Mouse (Mus musculus) midbrain, postnatal 0 days (tissue): ENCODE measurements around the gene Tmod1. TPM values are rescaled to one million over a fixed set of nuclear protein-coding genes. Genes with fewer than 3 reads are reported as not detected.

Experiments
- ATAC-seq: fragments of 200-750 bp; cut with Nextera tagmentation; 2 replicates; pipeline ENCODE4 v1.8.0; 2017; ENCODE audit warnings: moderate number of reproducible peaks, mild to moderate bottlenecking, moderate TSS enrichment, moderate library complexity; ENCODE audit not compliant: low FRiP score
- DNase-seq: peaks from one replicate; pipeline ENCODE4 v3.0.0-alpha.2; 2015; ENCODE audit warnings: low spot score
- H3K27ac ChIP-seq: fragments of 300-500 bp; sonication (generic); 2 replicates; pipeline ENCODE4 v1.5.1; 2014; ENCODE audit warnings: low read depth, mild to moderate bottlenecking, low read length, mixed read lengths
- H3K27me3 ChIP-seq: fragments of 300-500 bp; sonication (generic); 2 replicates; pipeline ENCODE4 v1.6.1; 2014; ENCODE audit warnings: low read length, control low read depth, mixed read lengths; ENCODE audit not compliant: insufficient read depth
- H3K36me3 ChIP-seq: fragments of 300-500 bp; sonication (generic); 2 replicates; pipeline ENCODE4 v1.6.1; 2014; ENCODE audit warnings: low read length, control low read depth, mixed read lengths; ENCODE audit not compliant: insufficient read depth
- H3K4me1 ChIP-seq: fragments of 300-500 bp; sonication (generic); 2 replicates; pipeline ENCODE4 v1.6.1; 2014; ENCODE audit warnings: mild to moderate bottlenecking, control low read depth, antibody characterized with exemption, low read length, mixed read lengths; ENCODE audit not compliant: insufficient read depth
- H3K4me2 ChIP-seq: fragments of 300-500 bp; sonication (generic); 2 replicates; pipeline ENCODE4 v1.6.1; 2014; ENCODE audit warnings: low read depth, mild to moderate bottlenecking, low read length, mixed read lengths; ENCODE audit not compliant: poor library complexity, severe bottlenecking
- H3K4me3 ChIP-seq: fragments of 300-500 bp; sonication (generic); 2 replicates; pipeline ENCODE4 v1.5.1; 2014; ENCODE audit warnings: low read depth, mild to moderate bottlenecking, low read length, moderate library complexity
- H3K9ac ChIP-seq: fragments of 300-500 bp; sonication (generic); replicated peaks from 2 replicates; pipeline ENCODE4 v1.6.1; 2014; ENCODE audit warnings: mild to moderate bottlenecking, low read length, moderate library complexity, mixed read lengths; ENCODE audit not compliant: poor library complexity, severe bottlenecking
- H3K9me3 ChIP-seq: fragments of 300-500 bp; sonication (generic); 2 replicates; pipeline ENCODE4 v1.6.1; 2016; ENCODE audit warnings: low read length, control low read depth
- CTCF ChIP-seq: IDR thresholded peaks from 2 replicates; pipeline ENCODE4 v1.5.1; 2016; ENCODE audit warnings: antibody characterized with exemption, mild to moderate bottlenecking
- WGBS: fragments of 180-500 bp; shearing (Covaris S2); extraction: QIAGEN DNeasy Blood & Tissue Kit; methylation state at CpG from one replicate; pipeline ENCODE4 v1.1.7; 2014; 5-methylcytosine and 5-hydroxymethylcytosine counted together
- polyA plus RNA-seq: library from polyadenylated mRNA; unstranded; fragments of >200 nt; fragmentation: Nextera tagmentation; extraction: Ambion mirVana; gene quantifications from 2 replicates; pipeline ENCODE4 v1.2.1, GENCODE M21; 2015
- total RNA-seq: library from RNA; depleted of rRNA; stranded (reverse); fragments of >200 nt; gene quantifications from 2 replicates; pipeline ENCODE4 v1.2.3, GENCODE M21; 2014

Gene Tmod1
- total and polyA plus RNA-seq, 2 experiments from 2014 or later, result 0.55 to 0.75 TPM

DNA sequence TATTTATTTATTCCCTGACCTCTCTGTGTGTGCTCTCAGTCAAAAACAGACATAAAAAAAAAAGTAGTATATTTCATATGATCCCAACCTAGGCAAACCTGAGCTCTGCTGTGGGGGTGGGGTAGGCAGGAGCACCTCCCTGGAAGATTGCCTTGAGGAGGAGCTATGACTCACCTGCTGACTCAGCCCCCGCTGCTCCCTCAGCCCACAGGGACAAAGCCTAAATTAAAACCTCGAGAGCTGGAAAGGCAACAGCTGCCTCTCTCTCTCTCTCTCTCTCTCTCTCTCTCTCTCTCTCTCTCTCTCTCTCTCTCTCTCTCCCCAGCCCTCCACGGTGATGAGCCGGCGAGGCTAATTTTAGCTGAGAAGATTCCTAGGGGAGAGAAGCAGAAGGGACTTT, 49.1 kb downstream of the Tmod1 start:
- Histone ChIP-seq H3K4me3 (no peak overlapping the region), H3K4me2 (no peak overlapping the region), H3K36me3 (no peaks in the 10 kb centered on the region), H3K4me1 (no peaks in the 10 kb centered on the region), H3K27me3 (no peaks in the 10 kb centered on the region), H3K9me3 (no peaks in the 10 kb centered on the region), H3K27ac (no peak overlapping the region), H3K9ac (no peak overlapping the region)
- ATAC-seq, result no peak
- no peak for DNase-seq
- no peak for TF ChIP-seq CTCF
- 35% methylated on average over 3 of the region's 5 CpGs for WGBS

DNA sequence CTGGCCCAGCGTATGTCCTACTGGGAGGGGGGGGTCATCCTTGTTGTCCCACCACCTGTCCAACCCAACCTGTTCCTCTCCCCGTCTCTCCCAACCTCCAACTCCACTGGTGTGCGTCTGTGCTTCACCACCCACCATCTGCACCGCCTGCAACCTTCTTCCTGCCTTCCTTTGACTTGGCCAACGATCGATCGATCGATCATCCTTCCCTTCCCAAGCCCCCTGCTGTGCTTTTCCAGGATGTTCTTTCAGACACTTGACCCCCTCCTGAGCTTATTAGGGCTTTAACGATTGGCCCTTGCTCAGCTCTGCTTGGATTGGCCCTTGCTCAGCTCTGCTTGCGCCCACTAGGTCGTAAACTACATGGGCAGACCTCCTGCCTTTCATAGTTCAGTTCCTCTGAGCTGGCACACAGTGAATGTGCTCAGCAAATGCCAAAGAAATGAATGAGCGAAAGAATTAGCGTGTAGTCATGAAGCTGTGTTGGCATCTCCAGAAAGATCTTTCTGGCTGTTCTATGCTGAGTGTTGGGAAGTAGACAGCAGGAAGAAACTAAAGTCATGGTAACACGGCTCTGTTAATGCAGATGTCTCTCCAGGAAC, 50.9 kb downstream of the Tmod1 start:
- no peaks in the 10 kb centered on the region for H3K27me3 ChIP-seq
- no peaks in the 10 kb centered on the region for H3K4me1 ChIP-seq
- no peak overlapping the region for H3K9ac ChIP-seq
- ATAC-seq (no peak), DNase-seq (peak; percentile 56)
- H3K9me3 ChIP-seq, result no peaks in the 10 kb centered on the region
- WGBS, result 87% methylated on average over 14 of the region's 14 CpGs
- no peaks in the 10 kb centered on the region for H3K36me3 ChIP-seq
- no peak overlapping the region for H3K4me3 ChIP-seq
- no peak for TF ChIP-seq CTCF
- H3K27ac ChIP-seq, result no peak overlapping the region
- no peak overlapping the region for H3K4me2 ChIP-seq

DNA sequence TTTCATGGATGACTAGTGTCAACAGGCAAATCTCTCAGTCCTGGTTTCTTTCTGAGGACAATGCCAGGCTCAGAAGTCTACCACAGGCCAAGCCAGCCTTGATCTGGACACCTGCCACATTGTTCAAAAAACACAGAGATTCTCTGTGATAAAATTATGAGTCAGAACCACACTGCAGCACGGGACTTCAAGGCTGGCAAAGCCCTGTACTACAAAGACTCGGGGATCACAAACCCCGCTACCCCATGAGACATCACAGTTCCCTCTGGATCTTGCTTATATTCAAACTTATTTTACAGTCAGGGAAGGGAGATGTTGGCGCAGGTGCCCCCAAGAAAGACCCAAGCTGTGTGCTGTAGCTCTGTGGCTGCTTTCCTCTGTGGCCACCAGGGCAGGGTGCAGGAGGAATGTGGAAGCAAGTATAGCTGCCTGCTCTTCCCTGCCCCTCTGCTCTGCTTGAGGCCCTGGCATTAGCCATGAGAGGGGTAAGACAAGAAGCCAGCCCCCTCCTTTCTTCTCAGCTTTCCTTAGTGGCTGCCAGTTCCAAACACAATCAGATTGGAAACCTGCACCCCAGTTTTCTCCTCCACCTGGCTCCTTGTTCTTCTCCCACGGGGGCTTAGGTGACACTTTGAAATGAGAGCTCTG, 53.8 kb downstream of the Tmod1 start:
- Histone ChIP-seq H3K9me3 (no peaks in the 10 kb centered on the region), H3K9ac (no peak overlapping the region), H3K4me3 (no peak overlapping the region), H3K27ac (no peak overlapping the region), H3K36me3 (no peaks in the 10 kb centered on the region), H3K4me1 (no peaks in the 10 kb centered on the region), H3K4me2 (no peak overlapping the region), H3K27me3 (no peaks in the 10 kb centered on the region)
- ATAC-seq, result no peak
- DNase-seq, result no peak
- 70% methylated on average over 5 of the region's 5 CpGs for WGBS
- no peak for TF ChIP-seq CTCF

- no peak for TF ChIP-seq CTCF
- no peak for ATAC-seq
- DNase-seq, result peak; percentile 57
- no peaks in the 10 kb centered on the region for H3K4me1 ChIP-seq
- H3K4me2 ChIP-seq, result no peak overlapping the region
- WGBS, result 63% methylated on average over 15 of the region's 15 CpGs
- H3K27me3 ChIP-seq, result no peaks in the 10 kb centered on the region
- no peaks in the 10 kb centered on the region for H3K9me3 ChIP-seq
- H3K36me3 ChIP-seq, result no peaks in the 10 kb centered on the region
- no peak overlapping the region for H3K4me3 ChIP-seq
- H3K9ac ChIP-seq, result no peak overlapping the region
- H3K27ac ChIP-seq, result no peak overlapping the region
Measured at GRCm38 (mm10) chr4:46094916-46095825, 56.4 kb downstream of the Tmod1 start.

DNA sequence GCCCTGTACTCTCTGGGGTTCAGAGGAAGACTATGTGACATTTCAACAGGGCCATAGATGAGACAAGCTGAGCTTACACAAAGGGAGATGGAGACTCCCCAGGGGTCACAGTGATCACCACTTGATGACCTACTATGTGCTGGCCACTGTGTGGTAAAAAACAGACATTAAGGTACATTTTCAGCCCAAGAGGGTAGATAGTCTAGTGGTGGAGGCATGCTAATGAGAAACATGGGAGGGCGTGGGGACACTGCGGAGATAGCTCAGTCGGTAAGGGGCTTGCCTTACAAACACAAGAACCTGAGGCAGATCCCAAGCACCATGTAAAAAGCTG, 57.1 kb downstream of the Tmod1 start:
- WGBS, result 95% methylated on average over 3 of the region's 3 CpGs
- Histone ChIP-seq H3K27ac (no peak overlapping the region), H3K9ac (no peak overlapping the region), H3K9me3 (no peaks in the 10 kb centered on the region), H3K4me1 (no peaks in the 10 kb centered on the region), H3K4me2 (no peak overlapping the region), H3K36me3 (no peaks in the 10 kb centered on the region), H3K4me3 (no peak overlapping the region), H3K27me3 (no peaks in the 10 kb centered on the region)
- no peak for TF ChIP-seq CTCF
- no peak for ATAC-seq
- no peak for DNase-seq

- Histone ChIP-seq H3K9me3 (no peaks in the 10 kb centered on the region), H3K9ac (no peak overlapping the region)
- 93% methylated on average over 7 of the region's 7 CpGs for WGBS
Measured at GRCm38 (mm10) chr4:46096546-46096945, 57.8 kb downstream of the Tmod1 start.

More at GRCm38 (mm10) chr4:46096546-46096945, 57.8 kb downstream of the Tmod1 start:
- H3K36me3 ChIP-seq, result no peaks in the 10 kb centered on the region
- DNase-seq (no peak), ATAC-seq (no peak)
- no peaks in the 10 kb centered on the region for H3K27me3 ChIP-seq
- H3K4me1 ChIP-seq, result no peaks in the 10 kb centered on the region
- H3K27ac ChIP-seq, result no peak overlapping the region
- H3K4me3 ChIP-seq, result no peak overlapping the region
- H3K4me2 ChIP-seq, result no peak overlapping the region
- TF ChIP-seq CTCF, result no peak
